Mouse (Mus musculus): Measurements from ENCODE around the gene Foxn3.

DNA sequence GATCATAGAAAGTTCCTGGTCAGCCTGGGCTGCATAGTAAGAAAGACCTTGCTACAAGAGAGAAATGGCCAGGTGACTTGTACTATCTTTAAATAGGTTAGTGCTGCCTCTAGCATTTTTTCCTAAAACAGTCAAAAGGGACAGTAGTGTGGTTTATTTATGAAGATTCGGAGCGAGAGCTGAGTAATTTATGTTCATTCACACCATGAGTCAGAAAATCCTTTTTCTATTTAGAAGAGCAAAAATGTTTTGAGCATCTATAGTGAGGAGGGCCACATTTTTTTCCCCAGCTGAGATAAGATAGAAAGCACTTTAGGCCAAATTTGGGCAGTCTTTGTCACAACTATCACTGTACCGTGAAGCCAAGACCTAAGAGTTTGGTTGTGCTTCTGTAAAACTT, 24.0 kb upstream of the Foxn3 start:
- TF ChIP-seq TCF12 (IDR thresholded peaks at IDR 0.05; ENCODE audit: insufficient read depth, poor library complexity, severe bottlenecking) (no peak), POLR2AphosphoS2 (IDR thresholded peaks at IDR 0.05; ENCODE audit: insufficient read length, low read depth) (no peak), USF1 (IDR thresholded peaks at IDR 0.05; ENCODE audit: low read depth) (no peak)

All from myocyte (in vitro differentiated cells).